8 mouse cellular contexts compared by ENCODE assay signal in the genomic region with DNA sequence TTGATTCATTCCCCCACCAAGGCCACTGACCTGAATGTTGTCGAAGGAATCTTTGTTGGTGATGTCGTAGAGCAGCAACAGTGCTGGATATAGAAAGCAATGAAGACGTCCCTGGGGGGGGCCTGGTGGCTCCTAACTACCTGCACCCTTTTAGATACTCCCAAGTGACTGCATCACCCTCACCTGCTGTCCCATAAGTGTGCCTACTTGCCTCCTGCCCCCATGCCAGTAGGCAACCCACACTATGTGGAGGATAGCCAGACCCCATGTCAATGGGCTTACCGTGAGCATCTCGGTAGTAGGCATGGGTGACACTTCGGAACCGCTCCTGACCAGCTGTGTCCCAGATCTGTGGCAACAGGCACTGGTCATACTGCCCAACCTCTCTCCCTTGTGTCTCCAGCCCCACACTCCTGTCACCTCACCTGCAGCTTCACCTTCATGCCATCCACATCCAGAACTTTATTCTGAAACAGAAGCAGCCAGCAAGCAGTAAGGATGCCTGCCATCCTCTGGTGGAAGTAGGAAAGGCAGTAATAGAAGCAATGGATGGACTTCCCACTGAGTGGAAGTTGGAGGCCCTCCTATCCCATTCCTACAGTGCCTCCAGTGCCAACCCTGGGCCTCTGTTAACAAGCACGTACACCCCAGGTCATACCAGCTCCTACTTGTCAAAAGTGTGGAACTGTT. TPM values are rescaled to one million over a fixed set of nuclear protein-coding genes. Genes with fewer than 3 reads are reported as not detected.
DNase-seq lines count a peak whose midpoint lies in the region; ATAC-seq and TF ChIP-seq lines count a peak whose summit lies in the region.

No protein-coding gene starts in this region.

- peaks cover 21% of the 10 kb centered on the region for H3K36me3 ChIP-seq in heart, embryonic 14.5 days (ENCODE audit: control insufficient read depth, insufficient read depth, low read length)
- H3K36me3 ChIP-seq in G1E (replicated peaks) = peaks cover 42% of the 10 kb centered on the region
- H3K36me3 ChIP-seq in forebrain, postnatal 0 days (ENCODE audit: insufficient read depth) = peaks cover 14% of the 10 kb centered on the region
- peaks cover 26% of the 10 kb centered on the region for H3K36me3 ChIP-seq in midbrain, embryonic 10.5 days

- H3K9me3 ChIP-seq in heart, embryonic 14.5 days (ENCODE audit: control insufficient read depth, low read length) = no peaks in the 10 kb centered on the region
- H3K9me3 ChIP-seq in G1E (replicated peaks) = no peaks in the 10 kb centered on the region
- no peaks in the 10 kb centered on the region for H3K9me3 ChIP-seq in forebrain, postnatal 0 days (ENCODE audit: low read length)
- no peaks in the 10 kb centered on the region for H3K9me3 ChIP-seq in midbrain, embryonic 10.5 days (replicated peaks)

- intact Hi-C loops in heart, postnatal 25 days (cut with DNase I) = loop anchor here (5.0 kb wide), 1 partner anchor 97 kb away; no protein-coding TSS in a partner anchor

- no peak for ATAC-seq in heart, embryonic 14.5 days (ENCODE audit: insufficient number of reproducible peaks, insufficient read depth, low FRiP score, low read depth)
- no peak for ATAC-seq in G1E (ENCODE audit: extremely low read depth, insufficient number of reproducible peaks, low FRiP score, poor library complexity, severe bottlenecking)
- ATAC-seq in forebrain, postnatal 0 days = no peak

- peak overlapping the region; percentile 97; the same call in 1 of the 2 replicates for H3K4me2 ChIP-seq in heart, embryonic 14.5 days (ENCODE audit: low read length)
- H3K4me2 ChIP-seq in forebrain, postnatal 0 days (ENCODE audit: low read depth) = 0 out of 2 replicates have a peak overlapping the region, but pooled peaks have one; percentile 17

- peaks cover 21 to 40% of the 10 kb centered on the region in 2 experiments for H3K4me1 ChIP-seq in heart, embryonic 14.5 days (ENCODE audit: control insufficient read depth in 2 of 2, insufficient read depth in 2 of 2, low read length in 2 of 2)
- H3K4me1 ChIP-seq in G1E (ENCODE audit: insufficient read depth, low read depth, low read length) = peaks cover 61% of the 10 kb centered on the region
- peaks cover 39% of the 10 kb centered on the region for H3K4me1 ChIP-seq in forebrain, postnatal 0 days (ENCODE audit: insufficient read depth)
- peaks cover 66% of the 10 kb centered on the region for H3K4me1 ChIP-seq in midbrain, embryonic 10.5 days

- no peaks in the 10 kb centered on the region for H3K27me3 ChIP-seq in heart, embryonic 14.5 days (ENCODE audit: control insufficient read depth, insufficient read depth, low read length)
- peaks cover 13% of the 10 kb centered on the region for H3K27me3 ChIP-seq in G1E (ENCODE audit: insufficient read depth, low read length)
- no peaks in the 10 kb centered on the region for H3K27me3 ChIP-seq in forebrain, postnatal 0 days (ENCODE audit: insufficient read depth, low read length)
- 0 out of 2 replicates have a peak, but pooled peaks cover 3% of the 10 kb centered on the region for H3K27me3 ChIP-seq in midbrain, embryonic 10.5 days (ENCODE audit: low read depth, poor library complexity, severe bottlenecking)

- TF ChIP-seq CTCF in G1E (IDR thresholded peaks at IDR 0.05; ENCODE audit: low read depth, low read length) = no peak
- peak; percentile 61 for TF ChIP-seq CTCF in forebrain, postnatal 0 days (IDR thresholded peaks at IDR 0.05; ENCODE audit: low read depth)

- 42% methylated on average over 8 of the region's 8 CpGs for WGBS in heart, embryonic 14.5 days
- WGBS in forebrain, postnatal 0 days = 34% methylated on average over 8 of the region's 8 CpGs
- WGBS in midbrain, embryonic 10.5 days = 37% methylated on average over 8 of the region's 8 CpGs

- H3K9ac ChIP-seq in heart, embryonic 14.5 days (ENCODE audit: low read length) = peak overlapping the region; percentile 88
- H3K9ac ChIP-seq in forebrain, postnatal 0 days = peak overlapping the region; percentile 65; the same call in 1 of the 2 replicates

- no peak for DNase-seq in heart, postnatal 25 days (ENCODE audit: low spot score)
- no peak for DNase-seq in G1E (ENCODE audit: low spot score)
- DNase-seq in forebrain, postnatal 0 days = no peak
- DNase-seq in midbrain, embryonic 10.5 days (ENCODE audit: low spot score) = no peak
- DNase-seq in spleen, adult 12 weeks (ENCODE audit: low spot score) = no peak
- DNase-seq in ovary, postnatal 10 days (ENCODE audit: low spot score) = no peak
- no peak for DNase-seq in lung, adult 18-20 months

- H3K4me3 ChIP-seq in heart, embryonic 14.5 days (ENCODE audit: control insufficient read depth in 1 of 2, insufficient read depth in 1 of 2, low read depth in 1 of 2, low read length in 2 of 2) = no peak overlapping the region
- H3K4me3 ChIP-seq in G1E (ENCODE audit: low read depth, low read length) = peak overlapping the region; percentile 90; the same call in 1 of the 2 replicates
- H3K4me3 ChIP-seq in forebrain, postnatal 0 days (ENCODE audit: low read depth, low read length) = no peak overlapping the region
- peak overlapping the region; percentile 80 for H3K4me3 ChIP-seq in midbrain, embryonic 10.5 days

- H3K27ac ChIP-seq in heart, embryonic 14.5 days (replicated peaks in 1 of 2; ENCODE audit: control insufficient read depth in 1 of 2, insufficient read depth in 1 of 2, low read depth in 2 of 2, low read length in 2 of 2) = no peak overlapping the region
- no peak overlapping the region for H3K27ac ChIP-seq in forebrain, postnatal 0 days (ENCODE audit: low read depth, low read length)
- peak overlapping the region; percentile 88; the same call in 1 of the 2 replicates for H3K27ac ChIP-seq in midbrain, embryonic 10.5 days (replicated peaks)

RNA-seq across cellular contexts. Expression of a gene that starts 2.8 kb away (rescaled TPM):
- polyA plus RNA-seq in heart, embryonic 14.5 days (2014; fragmentation: Nextera tagmentation; extraction: Ambion mirVana) = 68.8 and 74.4 TPM in 2 replicates
- total RNA-seq in heart, postnatal 25 days (2021) = 10 to 100 TPM; 43.6 to 54.1 TPM
- total RNA-seq in G1E (2014; fragmentation: Nextera tagmentation) (62.8 and 70.6 TPM in 2 replicates), G1E (2017) (81.7 and 103 TPM in 2 replicates)
- 153 and 198 TPM in 2 replicates for polyA plus RNA-seq in G1E (2012)
- total RNA-seq in forebrain, postnatal 0 days (2014; rRNA removed) = 145 and 168 TPM in 2 replicates
- polyA plus RNA-seq in forebrain, postnatal 0 days (2015; fragmentation: Nextera tagmentation; extraction: Ambion mirVana) = 81.4 and 82.0 TPM in 2 replicates
- polyA plus RNA-seq in midbrain, embryonic 10.5 days (2016; fragmentation: Nextera tagmentation; extraction: Ambion mirVana) = 106 and 110 TPM in 2 replicates

RNA-seq across cellular contexts. Expression of a gene that starts 3.5 kb away (rescaled TPM):
- polyA plus RNA-seq in heart, embryonic 14.5 days (2014; fragmentation: Nextera tagmentation; extraction: Ambion mirVana) = 1.7 and 1.9 TPM in 2 replicates
- total RNA-seq in heart, postnatal 25 days (2021) = not detected
- total RNA-seq in G1E (2014; fragmentation: Nextera tagmentation) (0.83 TPM in 1 of 2 replicates, not detected in the other), G1E (2017) (0.35 and 0.49 TPM in 2 replicates)
- polyA plus RNA-seq in G1E (2012) = 0.24 and 0.26 TPM in 2 replicates
- total RNA-seq in forebrain, postnatal 0 days (2014; rRNA removed) = 5.0 and 7.1 TPM in 2 replicates
- polyA plus RNA-seq in forebrain, postnatal 0 days (2015; fragmentation: Nextera tagmentation; extraction: Ambion mirVana) = 10.1 and 12.4 TPM in 2 replicates
- polyA plus RNA-seq in midbrain, embryonic 10.5 days (2016; fragmentation: Nextera tagmentation; extraction: Ambion mirVana) = 2.1 and 2.9 TPM in 2 replicates

RNA-seq across cellular contexts. Expression of a gene that starts 19.1 kb away (rescaled TPM):
- polyA plus RNA-seq in heart, embryonic 14.5 days (2014; fragmentation: Nextera tagmentation; extraction: Ambion mirVana) = 16.8 and 18.0 TPM in 2 replicates
- 10 to 100 TPM; 41.2 to 50.6 TPM for total RNA-seq in heart, postnatal 25 days (2021)
- total RNA-seq in G1E (2014; fragmentation: Nextera tagmentation) (14.4 and 28.0 TPM in 2 replicates), G1E (2017) (5.0 and 10.3 TPM in 2 replicates)
- polyA plus RNA-seq in G1E (2012) = 4.1 and 5.8 TPM in 2 replicates
- total RNA-seq in forebrain, postnatal 0 days (2014; rRNA removed) = 48.9 and 58.8 TPM in 2 replicates
- polyA plus RNA-seq in forebrain, postnatal 0 days (2015; fragmentation: Nextera tagmentation; extraction: Ambion mirVana) = 4.9 and 8.9 TPM in 2 replicates
- polyA plus RNA-seq in midbrain, embryonic 10.5 days (2016; fragmentation: Nextera tagmentation; extraction: Ambion mirVana) = 14.7 and 18.5 TPM in 2 replicates

RNA-seq across cellular contexts. Expression of a gene that starts 42.1 kb away (rescaled TPM):
- polyA plus RNA-seq in heart, embryonic 14.5 days (2014; fragmentation: Nextera tagmentation; extraction: Ambion mirVana) = 0.26 and 0.62 TPM in 2 replicates
- under 1 TPM; 0.14 to 0.39 TPM for total RNA-seq in heart, postnatal 25 days (2021)
- not detected in 2 replicates for total RNA-seq in G1E (2014; fragmentation: Nextera tagmentation)
- 0.11 and 0.29 TPM in 2 replicates for total RNA-seq in G1E (2017)
- not detected in 2 replicates for polyA plus RNA-seq in G1E (2012)
- total RNA-seq in forebrain, postnatal 0 days (2014; rRNA removed) = 90.0 and 113 TPM in 2 replicates
- polyA plus RNA-seq in forebrain, postnatal 0 days (2015; fragmentation: Nextera tagmentation; extraction: Ambion mirVana) = 14.9 and 25.3 TPM in 2 replicates
- polyA plus RNA-seq in midbrain, embryonic 10.5 days (2016; fragmentation: Nextera tagmentation; extraction: Ambion mirVana) = 6.7 and 8.5 TPM in 2 replicates

RNA-seq across cellular contexts. Expression of a gene that starts 51.6 kb away (rescaled TPM):
- 15.2 and 17.5 TPM in 2 replicates for polyA plus RNA-seq in heart, embryonic 14.5 days (2014; fragmentation: Nextera tagmentation; extraction: Ambion mirVana)
- 10 to 100 TPM in 1 of 2 experiments, 1 to 10 TPM in 1; 9.4 to 11.3 TPM for total RNA-seq in heart, postnatal 25 days (2021)
- total RNA-seq in G1E (2014; fragmentation: Nextera tagmentation) (5.2 and 7.0 TPM in 2 replicates), G1E (2017) (17.2 and 19.7 TPM in 2 replicates)
- polyA plus RNA-seq in G1E (2012) = 6.4 and 7.1 TPM in 2 replicates
- total RNA-seq in forebrain, postnatal 0 days (2014; rRNA removed) = 36.5 and 45.5 TPM in 2 replicates
- polyA plus RNA-seq in forebrain, postnatal 0 days (2015; fragmentation: Nextera tagmentation; extraction: Ambion mirVana) = 23.9 and 28.2 TPM in 2 replicates
- 40.2 and 40.9 TPM in 2 replicates for polyA plus RNA-seq in midbrain, embryonic 10.5 days (2016; fragmentation: Nextera tagmentation; extraction: Ambion mirVana)

Comparison
In these comparisons a context has a peak if more than half of its experiments do, and no peak if none do; other contexts are left out.
1. H3K4me3 ChIP-seq: peak in G1E (single experiment) and midbrain, embryonic 10.5 days (single experiment); none in heart, embryonic 14.5 days (0 of 2) and forebrain, postnatal 0 days (single experiment).